Mouse (Mus musculus): Measurements from ENCODE around the gene Fbln5. TPM values are rescaled to one million over a fixed set of nuclear protein-coding genes. Genes with fewer than 3 reads are reported as not detected.

Gene Fbln5
- polyA plus RNA-seq, 1 experiment from 2014 or later, result 6.0 TPM

DNA sequence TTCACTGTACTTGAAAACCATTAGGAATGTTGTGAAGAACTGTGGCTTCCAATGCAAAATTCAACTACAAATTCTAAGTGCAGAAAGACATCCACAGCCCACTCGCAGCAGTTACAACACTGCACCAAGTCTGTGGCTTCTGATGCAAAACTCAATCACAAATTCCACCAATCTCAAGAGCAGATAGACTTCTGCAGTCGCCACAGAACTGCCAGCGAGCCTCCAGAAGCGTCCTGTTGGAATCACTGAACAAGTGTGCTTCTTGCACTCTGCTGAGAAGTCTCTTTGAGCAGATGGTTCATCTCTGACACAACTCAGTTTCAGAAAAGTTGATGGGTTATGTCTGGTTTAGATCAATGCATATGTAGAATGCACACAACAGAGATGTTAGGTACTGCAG, 15.9 kb upstream of the Fbln5 start:
- WGBS, result 93% methylated on average over 4 of the region's 4 CpGs
- Histone ChIP-seq H3K36me3 (ENCODE audit: control insufficient read depth, insufficient read depth, low read length) (peaks cover 45% of the 10 kb centered on the region), H3K4me3 (replicated peaks; ENCODE audit: low read depth, low read length) (no peak overlapping the region), H3K27me3 (ENCODE audit: control insufficient read depth, insufficient read depth, low read length) (no peaks in the 10 kb centered on the region), H3K4me1 (ENCODE audit: control insufficient read depth, insufficient read depth, low read length) (no peaks in the 10 kb centered on the region), H3K9me3 (ENCODE audit: control insufficient read depth, low read length) (no peaks in the 10 kb centered on the region), H3K4me2 (ENCODE audit: low read length) (no peak overlapping the region), H3K9ac (replicated peaks; ENCODE audit: low read length) (no peak overlapping the region), H3K27ac (replicated peaks; ENCODE audit: low read depth, low read length) (no peak overlapping the region)
- DNase-seq, result no peak
- ATAC-seq (ENCODE audit: low FRiP score, low TSS enrichment), result no peak

GRCm38 (mm10) chr12:101833776-101834175, 14.9 kb upstream of the Fbln5 start:
- Histone ChIP-seq H3K4me2 (ENCODE audit: low read length) (no peak overlapping the region), H3K27me3 (ENCODE audit: control insufficient read depth, insufficient read depth, low read length) (no peaks in the 10 kb centered on the region), H3K9me3 (ENCODE audit: control insufficient read depth, low read length) (no peaks in the 10 kb centered on the region), H3K4me1 (ENCODE audit: control insufficient read depth, insufficient read depth, low read length) (no peaks in the 10 kb centered on the region), H3K27ac (replicated peaks; ENCODE audit: low read depth, low read length) (no peak overlapping the region), H3K4me3 (replicated peaks; ENCODE audit: low read depth, low read length) (no peak overlapping the region), H3K9ac (replicated peaks; ENCODE audit: low read length) (no peak overlapping the region), H3K36me3 (ENCODE audit: control insufficient read depth, insufficient read depth, low read length) (peaks cover 44% of the 10 kb centered on the region)
- WGBS, result 81% methylated on average over 8 of the region's 8 CpGs
- DNase-seq (no peak), ATAC-seq (ENCODE audit: low FRiP score, low TSS enrichment) (no peak)

DNA sequence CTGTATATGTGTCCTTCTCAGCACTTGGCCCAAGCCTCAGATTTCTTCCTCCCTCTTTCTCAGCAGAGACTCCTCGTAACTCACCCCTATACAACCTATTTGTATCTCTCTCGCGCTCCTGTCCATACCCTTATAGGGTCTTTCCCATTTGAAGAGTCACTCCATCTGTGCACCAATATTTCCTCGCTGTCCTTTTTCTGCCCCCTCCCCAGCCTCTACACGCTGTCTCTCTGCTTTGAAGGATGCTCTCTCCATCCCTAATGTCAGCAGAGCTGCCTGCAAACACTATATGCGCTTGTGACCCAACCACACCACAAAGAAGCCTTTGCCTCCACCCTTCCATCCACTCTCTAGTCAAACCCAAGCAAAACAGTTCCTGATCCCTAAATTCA, 14.3 kb upstream of the Fbln5 start:
- H3K4me2 ChIP-seq (ENCODE audit: low read length), result no peak overlapping the region
- H3K4me1 ChIP-seq (ENCODE audit: control insufficient read depth, insufficient read depth, low read length), result no peaks in the 10 kb centered on the region
- ATAC-seq (ENCODE audit: low FRiP score, low TSS enrichment) (no peak), DNase-seq (no peak)
- no peaks in the 10 kb centered on the region for H3K27me3 ChIP-seq (ENCODE audit: control insufficient read depth, insufficient read depth, low read length)
- H3K36me3 ChIP-seq (ENCODE audit: control insufficient read depth, insufficient read depth, low read length), result peaks cover 38% of the 10 kb centered on the region
- no peak overlapping the region for H3K9ac ChIP-seq (replicated peaks; ENCODE audit: low read length)
- no peak overlapping the region for H3K4me3 ChIP-seq (replicated peaks; ENCODE audit: low read depth, low read length)
- H3K9me3 ChIP-seq (ENCODE audit: control insufficient read depth, low read length), result no peaks in the 10 kb centered on the region
- H3K27ac ChIP-seq (replicated peaks; ENCODE audit: low read depth, low read length), result no peak overlapping the region
- 94% methylated on average over 6 of the region's 6 CpGs for WGBS

DNA sequence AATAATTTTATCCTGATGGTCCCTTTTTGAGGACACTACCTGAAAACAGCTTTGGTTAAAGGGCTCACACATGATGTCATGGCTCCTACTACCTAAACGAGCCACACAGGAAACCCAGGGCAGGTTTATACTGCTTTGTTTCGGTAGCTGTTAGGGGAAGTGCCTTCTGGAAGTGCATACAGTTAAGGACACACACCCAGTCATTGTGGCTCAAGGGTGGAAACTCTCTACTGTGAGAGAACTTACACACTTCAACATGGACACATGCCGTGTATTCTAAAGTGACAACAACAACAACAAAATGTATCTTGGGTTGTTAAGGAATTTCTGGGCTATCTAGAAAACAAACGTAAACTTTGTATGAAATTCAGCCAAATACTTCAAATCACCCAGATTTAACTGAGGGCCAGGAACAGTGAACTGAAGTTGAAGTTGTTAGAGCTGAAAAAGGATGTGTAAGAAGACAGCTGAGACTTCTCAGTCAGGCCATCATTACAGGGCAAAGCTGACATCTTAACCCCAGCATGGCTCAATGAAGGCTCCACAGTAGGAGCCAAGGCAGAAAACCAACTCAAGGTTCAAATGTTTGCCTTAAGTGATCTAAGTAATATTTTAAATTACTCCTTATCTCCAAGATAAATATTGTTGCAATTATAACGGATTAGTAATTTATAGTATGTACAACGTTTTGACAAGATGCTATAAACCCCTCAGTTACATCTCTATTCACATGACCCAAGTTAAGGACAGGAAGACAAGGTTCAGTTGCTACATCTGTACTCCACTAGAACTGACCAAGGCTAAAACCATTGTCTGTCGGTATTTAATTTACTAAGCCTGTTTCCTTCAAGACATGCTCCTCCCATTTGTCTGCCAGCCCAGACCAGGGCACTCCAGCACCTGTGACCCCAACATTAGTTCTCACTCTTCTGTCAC, 13.6 kb upstream of the Fbln5 start:
- H3K36me3 ChIP-seq (ENCODE audit: control insufficient read depth, insufficient read depth, low read length), result peaks cover 32% of the 10 kb centered on the region
- no peaks in the 10 kb centered on the region for H3K27me3 ChIP-seq (ENCODE audit: control insufficient read depth, insufficient read depth, low read length)
- no peaks in the 10 kb centered on the region for H3K9me3 ChIP-seq (ENCODE audit: control insufficient read depth, low read length)
- no peak for ATAC-seq (ENCODE audit: low FRiP score, low TSS enrichment)
- WGBS, result 93% methylated on average over 7 of the region's 7 CpGs
- no peak overlapping the region for H3K4me2 ChIP-seq (ENCODE audit: low read length)
- H3K27ac ChIP-seq (replicated peaks; ENCODE audit: low read depth, low read length), result no peak overlapping the region
- no peak overlapping the region for H3K9ac ChIP-seq (replicated peaks; ENCODE audit: low read length)
- no peak for DNase-seq
- no peaks in the 10 kb centered on the region for H3K4me1 ChIP-seq (ENCODE audit: control insufficient read depth, insufficient read depth, low read length)
- no peak overlapping the region for H3K4me3 ChIP-seq (replicated peaks; ENCODE audit: low read depth, low read length)

- Histone ChIP-seq H3K9ac (replicated peaks; ENCODE audit: low read length) (no peak overlapping the region), H3K4me3 (replicated peaks; ENCODE audit: low read depth, low read length) (no peak overlapping the region), H3K36me3 (ENCODE audit: control insufficient read depth, insufficient read depth, low read length) (peaks cover 22% of the 10 kb centered on the region), H3K27ac (replicated peaks; ENCODE audit: low read depth, low read length) (no peak overlapping the region), H3K27me3 (ENCODE audit: control insufficient read depth, insufficient read depth, low read length) (no peaks in the 10 kb centered on the region), H3K4me1 (ENCODE audit: control insufficient read depth, insufficient read depth, low read length) (no peaks in the 10 kb centered on the region), H3K4me2 (ENCODE audit: low read length) (no peak overlapping the region), H3K9me3 (ENCODE audit: control insufficient read depth, low read length) (no peaks in the 10 kb centered on the region)
- no peak for ATAC-seq (ENCODE audit: low FRiP score, low TSS enrichment)
- 65% methylated on average over 4 of the region's 4 CpGs for WGBS
- DNase-seq, result no peak
These were observed 12.4 kb upstream of the Fbln5 start for GRCm38 (mm10) chr12:101831221-101831620.

DNA sequence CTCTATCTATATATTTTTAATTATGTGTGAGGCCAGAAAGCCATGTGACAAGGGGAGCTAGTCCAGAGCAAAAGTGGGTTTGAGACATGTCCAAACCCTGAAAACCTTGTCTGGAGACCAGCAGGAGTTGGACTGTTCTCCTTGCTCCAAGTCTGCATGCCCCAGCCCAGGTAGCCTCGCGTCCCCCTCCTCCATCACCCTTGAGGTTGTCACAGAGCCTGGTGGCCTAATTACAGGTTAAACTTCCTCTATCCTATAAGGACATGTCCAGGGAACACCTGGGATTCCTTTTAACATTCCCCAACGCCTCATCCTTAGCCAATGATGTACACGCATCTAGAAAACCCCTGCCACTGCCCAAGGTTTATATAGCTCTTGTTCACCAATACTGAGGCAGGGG, 4.3 kb upstream of the Fbln5 start:
- Histone ChIP-seq H3K36me3 (ENCODE audit: control insufficient read depth, insufficient read depth, low read length) (no peaks in the 10 kb centered on the region), H3K27me3 (ENCODE audit: control insufficient read depth, insufficient read depth, low read length) (peaks cover 10% of the 10 kb centered on the region), H3K9me3 (ENCODE audit: control insufficient read depth, low read length) (no peaks in the 10 kb centered on the region), H3K9ac (replicated peaks; ENCODE audit: low read length) (no peak overlapping the region), H3K27ac (replicated peaks; ENCODE audit: low read depth, low read length) (no peak overlapping the region), H3K4me2 (ENCODE audit: low read length) (no peak overlapping the region), H3K4me1 (ENCODE audit: control insufficient read depth, insufficient read depth, low read length) (0 out of 2 replicates have a peak, but pooled peaks cover 4% of the 10 kb centered on the region), H3K4me3 (replicated peaks; ENCODE audit: low read depth, low read length) (no peak overlapping the region)
- 93% methylated on average over 4 of the region's 4 CpGs for WGBS
- DNase-seq, result no peak
- no peak for ATAC-seq (ENCODE audit: low FRiP score, low TSS enrichment)

DNA sequence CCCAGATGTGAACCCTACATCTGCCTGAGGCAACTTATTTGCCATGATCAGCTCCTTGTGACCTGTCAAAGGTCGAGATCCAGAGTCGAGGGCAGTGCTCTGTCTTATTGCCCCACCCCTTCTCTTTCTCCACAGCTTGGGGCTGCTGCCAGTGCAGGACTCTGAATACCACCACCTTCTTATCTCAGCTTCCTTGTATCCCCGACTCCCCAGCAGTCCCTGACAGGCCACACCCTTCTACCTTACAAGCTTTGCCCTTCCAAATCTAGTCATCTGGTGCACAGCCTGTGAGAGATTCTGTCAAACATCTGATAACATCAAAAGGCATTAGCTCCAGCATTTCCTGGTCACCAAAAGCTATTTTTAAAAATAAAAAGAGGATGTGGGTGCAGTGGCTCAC, 2.7 kb upstream of the Fbln5 start:
- no peak for ATAC-seq (ENCODE audit: low FRiP score, low TSS enrichment)
- H3K4me2 ChIP-seq (ENCODE audit: low read length), result no peak overlapping the region
- 38% methylated on average over 3 of the region's 3 CpGs for WGBS
- no peak overlapping the region for H3K27ac ChIP-seq (replicated peaks; ENCODE audit: low read depth, low read length)
- H3K36me3 ChIP-seq (ENCODE audit: control insufficient read depth, insufficient read depth, low read length), result no peaks in the 10 kb centered on the region
- 0 out of 2 replicates have a peak, but pooled peaks cover 4% of the 10 kb centered on the region for H3K4me1 ChIP-seq (ENCODE audit: control insufficient read depth, insufficient read depth, low read length)
- no peak overlapping the region for H3K4me3 ChIP-seq (replicated peaks; ENCODE audit: low read depth, low read length)
- peaks cover 10% of the 10 kb centered on the region for H3K27me3 ChIP-seq (ENCODE audit: control insufficient read depth, insufficient read depth, low read length)
- no peak overlapping the region for H3K9ac ChIP-seq (replicated peaks; ENCODE audit: low read length)
- H3K9me3 ChIP-seq (ENCODE audit: control insufficient read depth, low read length), result no peaks in the 10 kb centered on the region
- no peak for DNase-seq

DNA sequence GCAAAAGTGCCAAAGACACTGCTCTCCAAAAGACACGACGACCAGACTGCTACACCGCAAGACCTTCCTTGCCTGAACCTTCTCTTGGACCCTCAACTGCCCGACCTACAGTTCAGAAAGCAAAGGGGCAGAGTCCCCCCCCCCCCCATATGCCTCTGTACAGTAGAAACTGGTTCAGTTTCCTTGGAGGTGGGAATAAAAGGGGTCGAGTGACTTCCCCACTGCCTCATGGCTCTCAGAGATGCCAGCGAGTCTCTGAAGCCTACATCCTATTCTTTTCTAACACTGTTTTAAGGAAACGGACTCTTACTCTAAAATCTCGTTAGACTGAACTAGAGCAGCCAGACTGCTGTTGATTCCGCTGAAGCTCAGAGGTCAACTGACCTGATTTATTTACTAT, 715 bp upstream of the Fbln5 start:
- DNase-seq (no peak), ATAC-seq (ENCODE audit: low FRiP score, low TSS enrichment) (no peak)
- Histone ChIP-seq H3K27me3 (ENCODE audit: control insufficient read depth, insufficient read depth, low read length) (peaks cover 10% of the 10 kb centered on the region), H3K27ac (replicated peaks; ENCODE audit: low read depth, low read length) (no peak overlapping the region), H3K9ac (replicated peaks; ENCODE audit: low read length) (no peak overlapping the region), H3K36me3 (ENCODE audit: control insufficient read depth, insufficient read depth, low read length) (no peaks in the 10 kb centered on the region), H3K4me2 (ENCODE audit: low read length) (peak overlapping the region; percentile 93), H3K9me3 (ENCODE audit: control insufficient read depth, low read length) (no peaks in the 10 kb centered on the region), H3K4me1 (ENCODE audit: control insufficient read depth, insufficient read depth, low read length) (0 out of 2 replicates have a peak, but pooled peaks cover 4% of the 10 kb centered on the region), H3K4me3 (replicated peaks; ENCODE audit: low read depth, low read length) (peak overlapping the region; percentile 45; the same call in 1 of the 2 replicates)
- 44% methylated on average over 9 of the region's 9 CpGs for WGBS

GRCm38 (mm10) chr12:101818246-101818607, 628 bp downstream of the Fbln5 start:
- no peaks in the 10 kb centered on the region for H3K9me3 ChIP-seq (ENCODE audit: control insufficient read depth, low read length)
- peak overlapping the region; percentile 93 for H3K4me2 ChIP-seq (ENCODE audit: low read length)
- ATAC-seq (ENCODE audit: low FRiP score, low TSS enrichment) (no peak), DNase-seq (no peak)
- H3K36me3 ChIP-seq (ENCODE audit: control insufficient read depth, insufficient read depth, low read length), result no peaks in the 10 kb centered on the region
- 33% methylated on average over 11 of the region's 11 CpGs for WGBS
- H3K4me1 ChIP-seq (ENCODE audit: control insufficient read depth, insufficient read depth, low read length), result 0 out of 2 replicates have a peak, but pooled peaks cover 4% of the 10 kb centered on the region
- peak overlapping the region; percentile 45 for H3K4me3 ChIP-seq (replicated peaks; ENCODE audit: low read depth, low read length)
- no peak overlapping the region; the same call in 1 of the 2 replicates for H3K9ac ChIP-seq (replicated peaks; ENCODE audit: low read length)
- no peak overlapping the region for H3K27ac ChIP-seq (replicated peaks; ENCODE audit: low read depth, low read length)
- peaks cover 10% of the 10 kb centered on the region for H3K27me3 ChIP-seq (ENCODE audit: control insufficient read depth, insufficient read depth, low read length)
